Mouse (Mus musculus): ENCODE measurements around the gene Eprs. TPM values are rescaled to one million over a fixed set of nuclear protein-coding genes. Genes with fewer than 3 reads are reported as not detected.

Gene Eprs
- polyA plus RNA-seq, 1 experiment from 2014 or later: 128 TPM

DNA sequence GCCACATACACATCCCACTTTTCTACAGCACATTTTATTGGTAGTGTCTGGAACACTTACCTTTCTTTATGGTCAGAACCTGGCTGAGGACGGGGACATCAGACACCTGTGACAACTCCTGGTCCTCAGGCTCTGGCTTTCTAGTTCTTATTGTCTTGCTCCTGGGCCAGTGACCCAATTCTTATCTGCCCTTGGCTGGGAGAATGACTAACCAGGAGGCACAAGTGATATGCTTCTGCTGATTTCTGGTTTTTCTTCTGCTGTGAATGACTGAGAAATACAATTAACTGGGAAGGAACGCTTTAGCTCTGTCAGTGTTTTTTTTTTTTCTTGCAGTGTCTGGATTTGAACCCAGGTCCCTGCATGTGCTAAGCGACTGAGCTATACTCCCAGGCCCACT lies 88.7 kb downstream of the Eprs start:
- Histone ChIP-seq H3K27ac (ENCODE audit: low read length) (no peak overlapping the region), H3K4me2 (ENCODE audit: low read depth, low read length) (no peak overlapping the region), H3K9me3 (replicated peaks; ENCODE audit: control insufficient read depth, low read length) (no peaks in the 10 kb centered on the region), H3K4me1 (ENCODE audit: control insufficient read depth, insufficient read depth, low read length) (peaks cover 9% of the 10 kb centered on the region; the same call in 1 of the 2 replicates), H3K4me3 (replicated peaks; ENCODE audit: low read length) (no peak overlapping the region), H3K27me3 (ENCODE audit: control insufficient read depth, insufficient read depth, low read length) (peaks cover 30% of the 10 kb centered on the region), H3K9ac (ENCODE audit: low read length) (no peak overlapping the region), H3K36me3 (ENCODE audit: control insufficient read depth, insufficient read depth, low read length) (no peaks in the 10 kb centered on the region)
- WGBS: 89% methylated on average over 3 of the region's 3 CpGs
- no peak for ATAC-seq (ENCODE audit: insufficient read depth, low FRiP score)

DNA sequence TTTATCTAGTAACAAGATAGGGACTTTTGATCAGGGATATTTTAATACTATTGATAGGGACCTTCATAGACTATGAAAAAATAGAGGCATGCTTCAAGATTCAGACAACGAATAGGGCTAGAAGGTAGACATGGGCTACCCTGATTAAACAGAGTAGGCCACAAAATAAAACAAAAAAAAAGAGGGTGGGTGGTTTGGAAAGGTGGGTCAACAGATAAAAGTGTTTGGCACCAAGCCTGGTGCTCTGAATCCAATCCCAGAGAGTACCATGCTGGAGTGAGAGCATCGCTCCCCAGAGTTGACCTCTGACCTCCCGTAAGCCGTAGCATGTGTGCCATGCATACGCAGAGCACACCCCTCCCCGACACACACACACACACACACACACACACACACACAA lies 89.6 kb downstream of the Eprs start:
- Histone ChIP-seq H3K36me3 (ENCODE audit: control insufficient read depth, insufficient read depth, low read length) (no peaks in the 10 kb centered on the region), H3K4me2 (ENCODE audit: low read depth, low read length) (no peak overlapping the region), H3K27ac (ENCODE audit: low read length) (no peak overlapping the region), H3K4me3 (replicated peaks; ENCODE audit: low read length) (no peak overlapping the region), H3K9me3 (replicated peaks; ENCODE audit: control insufficient read depth, low read length) (no peaks in the 10 kb centered on the region), H3K9ac (ENCODE audit: low read length) (no peak overlapping the region), H3K4me1 (ENCODE audit: control insufficient read depth, insufficient read depth, low read length) (peaks cover 9% of the 10 kb centered on the region; the same call in 1 of the 2 replicates), H3K27me3 (ENCODE audit: control insufficient read depth, insufficient read depth, low read length) (peaks cover 40% of the 10 kb centered on the region)
- WGBS: 85% methylated on average over 6 of the region's 6 CpGs
- no peak for ATAC-seq (ENCODE audit: insufficient read depth, low FRiP score)

- Histone ChIP-seq H3K4me1 (ENCODE audit: control insufficient read depth, insufficient read depth, low read length) (peaks cover 9% of the 10 kb centered on the region; the same call in 1 of the 2 replicates), H3K27me3 (ENCODE audit: control insufficient read depth, insufficient read depth, low read length) (peaks cover 40% of the 10 kb centered on the region), H3K27ac (ENCODE audit: low read length) (no peak overlapping the region), H3K9me3 (replicated peaks; ENCODE audit: control insufficient read depth, low read length) (no peaks in the 10 kb centered on the region), H3K4me2 (ENCODE audit: low read depth, low read length) (peak overlapping the region; percentile 94), H3K9ac (ENCODE audit: low read length) (no peak overlapping the region), H3K4me3 (replicated peaks; ENCODE audit: low read length) (no peak overlapping the region), H3K36me3 (ENCODE audit: control insufficient read depth, insufficient read depth, low read length) (no peaks in the 10 kb centered on the region)
- 44% methylated on average over 4 of the region's 4 CpGs for WGBS
- ATAC-seq (ENCODE audit: insufficient read depth, low FRiP score): no peak
Observed at GRCm38 (mm10) chr1:185454144-185454543, 91.3 kb downstream of the Eprs start.

DNA sequence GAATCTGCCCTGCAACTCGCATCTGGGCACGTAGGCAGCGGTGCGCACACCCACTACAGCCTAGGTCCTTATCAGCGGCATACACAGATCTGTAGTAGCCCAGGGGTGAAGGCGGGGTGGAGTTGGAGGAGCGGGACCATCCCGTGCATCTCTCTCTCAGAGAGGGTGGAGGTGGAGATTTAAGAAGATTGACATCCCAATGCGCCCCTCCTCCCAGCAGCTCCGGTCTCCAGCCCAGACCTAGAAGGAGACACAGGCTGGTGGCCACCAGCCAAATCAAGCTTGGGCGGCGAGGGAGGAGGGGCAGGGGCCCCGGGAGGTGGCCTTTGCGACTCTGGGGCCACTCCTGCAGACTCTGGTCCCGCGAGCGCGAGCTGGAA lies 91.7 kb downstream of the Eprs start, which contains the start of gene Slc30a10:
TSS of gene Slc30a10 (plus strand) at position 274 of the 380 bp plus-strand sequence.
- 4% methylated on average over 14 of the region's 18 CpGs for WGBS
- no peak within 1 kb of the TSS for H3K27ac ChIP-seq (ENCODE audit: low read length)

DNA sequence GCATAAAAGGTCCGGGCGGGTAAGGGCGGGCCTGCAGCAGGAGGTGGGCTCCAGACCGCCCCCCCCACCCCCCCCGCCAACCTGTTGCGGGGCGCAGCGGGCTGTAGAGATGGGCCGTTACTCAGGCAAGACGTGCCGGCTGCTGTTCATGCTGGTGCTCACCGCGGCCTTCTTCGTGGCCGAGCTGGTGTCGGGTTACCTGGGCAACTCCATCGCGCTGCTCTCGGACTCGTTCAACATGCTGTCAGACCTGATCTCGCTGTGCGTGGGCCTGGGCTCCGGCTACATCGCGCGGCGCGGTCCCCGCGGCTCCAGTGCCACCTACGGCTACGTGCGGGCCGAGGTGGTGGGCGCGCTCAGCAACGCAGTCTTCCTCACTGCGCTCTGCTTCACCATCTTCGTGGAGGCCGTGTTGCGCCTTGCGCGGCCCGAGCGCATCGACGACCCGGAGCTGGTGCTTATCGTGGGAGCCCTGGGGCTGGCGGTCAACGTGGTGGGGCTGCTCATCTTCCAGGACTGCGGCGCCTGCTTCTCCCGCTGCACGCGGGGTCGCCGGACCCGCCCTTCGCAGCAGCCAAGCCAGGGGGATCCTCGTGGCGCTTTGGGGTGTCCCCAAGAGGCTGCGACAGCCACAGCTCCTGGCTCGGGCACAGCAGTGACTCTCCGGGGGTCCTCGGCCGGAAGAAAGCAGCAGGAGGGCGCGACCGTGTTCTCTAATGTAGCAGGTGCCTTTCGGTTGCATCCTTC lies 92.3 kb downstream of the Eprs start:
- H3K27ac ChIP-seq (ENCODE audit: low read length): no peak overlapping the region

More for the DNA sequence above, 91.7 kb downstream of the Eprs start, which contains the start of gene Slc30a10:
- peak within 1 kb of the TSS; percentile 54 for H3K4me3 ChIP-seq (replicated peaks; ENCODE audit: low read length)
- H3K4me2 ChIP-seq (ENCODE audit: low read depth, low read length): peak within 1 kb of the TSS; percentile 94
- peak within 1 kb of the TSS; percentile 60 for H3K9ac ChIP-seq (ENCODE audit: low read length)
- no peaks in the 10 kb centered on the region for H3K9me3 ChIP-seq (replicated peaks; ENCODE audit: control insufficient read depth, low read length)
- ATAC-seq (ENCODE audit: insufficient read depth, low FRiP score): peak; percentile 82
- H3K36me3 ChIP-seq (ENCODE audit: control insufficient read depth, insufficient read depth, low read length): no peaks in the 10 kb centered on the region
- peaks cover 40% of the 10 kb centered on the region for H3K27me3 ChIP-seq (ENCODE audit: control insufficient read depth, insufficient read depth, low read length)
- H3K4me1 ChIP-seq (ENCODE audit: control insufficient read depth, insufficient read depth, low read length): peaks cover 9% of the 10 kb centered on the region; the same call in 1 of the 2 replicates

DNA sequence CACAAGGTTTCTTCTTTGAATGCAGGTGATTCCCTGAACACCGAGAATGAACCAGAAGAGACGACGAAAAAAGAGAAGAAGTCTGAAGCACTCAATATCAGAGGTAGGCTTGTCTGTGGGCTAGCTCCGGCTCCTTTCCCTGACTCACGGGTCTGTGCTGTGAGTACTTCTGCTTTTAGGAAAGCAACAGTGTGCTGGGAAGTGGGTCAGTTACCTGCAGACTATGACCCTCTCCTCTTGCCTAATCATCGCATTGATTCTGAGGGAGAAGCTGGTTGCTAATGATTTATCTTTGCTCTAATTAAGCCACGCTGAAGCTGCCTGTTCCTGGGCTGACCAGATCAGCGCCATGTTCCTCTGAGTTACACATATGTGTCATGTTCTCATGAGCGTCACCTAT lies 93.5 kb downstream of the Eprs start:
- Histone ChIP-seq H3K4me2 (ENCODE audit: low read depth, low read length) (no peak overlapping the region), H3K9ac (ENCODE audit: low read length) (no peak overlapping the region), H3K9me3 (replicated peaks; ENCODE audit: control insufficient read depth, low read length) (no peaks in the 10 kb centered on the region), H3K36me3 (ENCODE audit: control insufficient read depth, insufficient read depth, low read length) (no peaks in the 10 kb centered on the region), H3K27me3 (ENCODE audit: control insufficient read depth, insufficient read depth, low read length) (peaks cover 40% of the 10 kb centered on the region), H3K27ac (ENCODE audit: low read length) (no peak overlapping the region), H3K4me3 (replicated peaks; ENCODE audit: low read length) (peak overlapping the region; percentile 0; the same call in 1 of the 2 replicates), H3K4me1 (ENCODE audit: control insufficient read depth, insufficient read depth, low read length) (peaks cover 9% of the 10 kb centered on the region; the same call in 1 of the 2 replicates)
- 82% methylated on average over 9 of the region's 9 CpGs for WGBS
- ATAC-seq (ENCODE audit: insufficient read depth, low FRiP score): no peak

More for the DNA sequence above, 92.3 kb downstream of the Eprs start:
- Histone ChIP-seq H3K9me3 (replicated peaks; ENCODE audit: control insufficient read depth, low read length) (no peaks in the 10 kb centered on the region), H3K4me2 (ENCODE audit: low read depth, low read length) (peak overlapping the region; percentile 94), H3K27me3 (ENCODE audit: control insufficient read depth, insufficient read depth, low read length) (peaks cover 40% of the 10 kb centered on the region), H3K9ac (ENCODE audit: low read length) (peak overlapping the region; percentile 60), H3K4me3 (replicated peaks; ENCODE audit: low read length) (peak overlapping the region; percentile 54), H3K4me1 (ENCODE audit: control insufficient read depth, insufficient read depth, low read length) (peaks cover 9% of the 10 kb centered on the region; the same call in 1 of the 2 replicates), H3K36me3 (ENCODE audit: control insufficient read depth, insufficient read depth, low read length) (no peaks in the 10 kb centered on the region)
- under 1% methylated on average over 70 of the region's 71 CpGs for WGBS
- ATAC-seq (ENCODE audit: insufficient read depth, low FRiP score): peak; percentile 50

DNA sequence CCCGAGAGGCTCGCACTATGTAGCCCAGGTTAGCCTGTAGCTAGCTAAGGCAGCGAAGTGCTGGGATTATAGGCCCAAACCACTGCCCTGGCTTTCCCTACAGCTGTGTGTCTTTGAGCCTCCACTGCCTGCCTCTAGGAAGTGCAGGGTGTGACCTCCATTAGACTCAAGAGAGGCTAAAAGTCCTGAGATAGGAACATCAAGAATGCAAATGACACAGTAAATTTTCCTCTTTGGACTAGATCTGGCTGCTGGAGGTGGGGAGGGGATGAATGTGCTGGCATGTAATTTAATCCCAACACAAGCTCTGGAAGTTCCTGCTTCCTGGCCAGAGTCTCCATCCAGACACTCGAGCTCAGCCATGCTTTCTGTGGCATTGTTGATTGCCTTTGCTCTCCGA lies 97.3 kb downstream of the Eprs start:
- H3K27ac ChIP-seq (ENCODE audit: low read length): no peak overlapping the region
- no peaks in the 10 kb centered on the region for H3K9me3 ChIP-seq (replicated peaks; ENCODE audit: control insufficient read depth, low read length)
- H3K27me3 ChIP-seq (ENCODE audit: control insufficient read depth, insufficient read depth, low read length): peaks cover 23% of the 10 kb centered on the region
- WGBS: 81% methylated on average over 5 of the region's 5 CpGs
- no peak for ATAC-seq (ENCODE audit: insufficient read depth, low FRiP score)
- H3K4me1 ChIP-seq (ENCODE audit: control insufficient read depth, insufficient read depth, low read length): peaks cover 4% of the 10 kb centered on the region; the same call in 1 of the 2 replicates
- H3K9ac ChIP-seq (ENCODE audit: low read length): no peak overlapping the region
- H3K36me3 ChIP-seq (ENCODE audit: control insufficient read depth, insufficient read depth, low read length): no peaks in the 10 kb centered on the region
- no peak overlapping the region for H3K4me3 ChIP-seq (replicated peaks; ENCODE audit: low read length)
- no peak overlapping the region for H3K4me2 ChIP-seq (ENCODE audit: low read depth, low read length)

DNA sequence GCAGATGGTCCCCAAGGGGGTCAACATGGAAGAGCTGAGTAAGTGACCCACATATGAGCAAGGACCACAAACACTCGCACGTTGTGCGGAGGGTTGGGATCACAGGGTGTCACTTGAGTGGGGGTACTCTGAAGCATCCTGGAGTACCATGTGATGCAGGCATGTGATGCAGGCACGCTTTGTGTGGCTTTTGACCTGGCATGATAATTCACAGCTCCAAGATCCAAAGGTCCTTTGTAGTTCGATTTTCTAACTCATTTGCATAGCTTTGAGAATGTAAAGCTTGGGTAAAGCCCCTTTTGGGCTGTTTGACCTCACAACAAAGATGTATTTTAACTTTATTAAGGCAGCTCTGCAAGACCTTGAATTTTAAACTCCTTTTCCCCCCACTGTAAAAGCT lies 100.0 kb downstream of the Eprs start:
- Histone ChIP-seq H3K4me1 (ENCODE audit: control insufficient read depth, insufficient read depth, low read length) (no peaks in the 10 kb centered on the region), H3K9me3 (replicated peaks; ENCODE audit: control insufficient read depth, low read length) (no peaks in the 10 kb centered on the region), H3K4me2 (ENCODE audit: low read depth, low read length) (no peak overlapping the region), H3K4me3 (replicated peaks; ENCODE audit: low read length) (no peak overlapping the region), H3K36me3 (ENCODE audit: control insufficient read depth, insufficient read depth, low read length) (no peaks in the 10 kb centered on the region), H3K27ac (ENCODE audit: low read length) (no peak overlapping the region), H3K9ac (ENCODE audit: low read length) (no peak overlapping the region), H3K27me3 (ENCODE audit: control insufficient read depth, insufficient read depth, low read length) (no peaks in the 10 kb centered on the region)
- 79% methylated on average over 5 of the region's 5 CpGs for WGBS
- no peak for ATAC-seq (ENCODE audit: insufficient read depth, low FRiP score)

- Histone ChIP-seq H3K27ac (ENCODE audit: low read length) (no peak overlapping the region), H3K9ac (ENCODE audit: low read length) (no peak overlapping the region), H3K27me3 (ENCODE audit: control insufficient read depth, insufficient read depth, low read length) (no peaks in the 10 kb centered on the region), H3K9me3 (replicated peaks; ENCODE audit: control insufficient read depth, low read length) (no peaks in the 10 kb centered on the region), H3K4me1 (ENCODE audit: control insufficient read depth, insufficient read depth, low read length) (peaks cover 3% of the 10 kb centered on the region; the same call in 1 of the 2 replicates), H3K4me2 (ENCODE audit: low read depth, low read length) (no peak overlapping the region), H3K4me3 (replicated peaks; ENCODE audit: low read length) (no peak overlapping the region), H3K36me3 (ENCODE audit: control insufficient read depth, insufficient read depth, low read length) (no peaks in the 10 kb centered on the region)
- peak; percentile 72 for ATAC-seq (ENCODE audit: insufficient read depth, low FRiP score)
- WGBS: 63% methylated on average over 8 of the region's 8 CpGs
Observed at GRCm38 (mm10) chr1:185469551-185470021, 106.7 kb downstream of the Eprs start.
